Mouse (Mus musculus) spleen, adult 2 months (tissue): ENCODE measurements around the gene Pfkfb2.

Experiments used
- CTCF ChIP-seq: fragments of 200-500 bp; IDR thresholded peaks from 2 replicates; pipeline ENCODE4 v1.5.1; 2011; ENCODE audit warnings: mild to moderate bottlenecking, inconsistent platforms; ENCODE audit not compliant: insufficient read depth, insufficient read length, insufficient replicate concordance; ENCODE audit errors: extremely low read depth
- POLR2A ChIP-seq: fragments of 200-500 bp; IDR thresholded peaks from 2 replicates; pipeline ENCODE4 v1.6.1; 2011; ENCODE audit warnings: low read depth, low read length, inconsistent platforms

- TF ChIP-seq CTCF (no peak), POLR2A (peak; percentile 51)
Measured at GRCm38 (mm10) chr1:130715561-130716217, 13.4 kb downstream of the Pfkfb2 start, which contains the start of gene Gm29427.
